Mouse (Mus musculus) inflammation-experienced regulatory T-cells, adult 16 weeks (primary cell): Measurements from ENCODE around the gene Gm4791. TPM values are rescaled to one million over a fixed set of nuclear protein-coding genes. Genes with fewer than 3 reads are reported as not detected.

Experiments used
- polyA plus RNA-seq: library from polyadenylated mRNA; unstranded; fragments of 100-300 nt; shearing (Covaris generic); gene quantifications from one replicate; pipeline ENCODE4 v1.2.1, GENCODE M21; 2017

Gene Gm4791
- polyA plus RNA-seq, result not detected

GRCm38 (mm10) chr9:46998338-46998791, at the start of gene Gm4791:
TSS of gene Gm4791 (plus strand) at chr9:46998741.

